Mouse (Mus musculus) CD8-positive naive resting alpha-beta T cell, adult 57 days (primary cell): ENCODE data around the gene Rlf. TPM values are rescaled to one million over a fixed set of nuclear protein-coding genes. Genes with fewer than 3 reads are reported as not detected.

Source experiments
- total RNA-seq: library from RNA; stranded (reverse); gene quantifications from one replicate; pipeline ENCODE4 v1.2.4, GENCODE M21; 2023

The Rlf gene
- total RNA-seq: 61.8 TPM

GRCm38 (mm10) chr4:121214793-121215304, at the start of gene Rlf:
Gene Rlf (minus strand): TSS chr4:121215084.

GRCm38 (mm10) chr4:121109126-121109525, 105.8 kb downstream of the Rlf start, which contains the start of gene Tmco2:
Gene Tmco2 (minus strand): TSS chr4:121109226.

GRCm38 (mm10) chr4:121097650-121098378, 117.1 kb downstream of the Rlf start, which contains the start of gene Zmpste24:
Gene Zmpste24 (minus strand): TSS chr4:121098241.

Other genes with a start within 250 kb of the Rlf start
- 273 TPM for gene Smap2, start 197.8 kb downstream of the Rlf start, total RNA-seq
- not detected for gene Col9a2, start 175.7 kb downstream of the Rlf start, total RNA-seq
- 27.3 TPM for gene Zmpste24, start 116.8 kb downstream of the Rlf start, total RNA-seq
- gene Tmco2, start 105.9 kb downstream of the Rlf start, total RNA-seq: not detected
- not detected for gene Gm12888, start 109.8 kb upstream of the Rlf start, total RNA-seq
- not detected for gene Gm12886, start 208.0 kb upstream of the Rlf start, total RNA-seq